Mouse (Mus musculus): ENCODE measurements around the gene Tubb2b. TPM values are rescaled to one million over a fixed set of nuclear protein-coding genes. Genes with fewer than 3 reads are reported as not detected.

Gene Tubb2b
- polyA plus RNA-seq, 1 experiment from 2014 or later, result 24.8 TPM

- Histone ChIP-seq H3K27me3 (ENCODE audit: insufficient read depth, low read length) (no peaks in the 10 kb centered on the region), H3K4me1 (replicated peaks; ENCODE audit: insufficient read depth, low read length) (no peaks in the 10 kb centered on the region), H3K9ac (ENCODE audit: low read depth, low read length) (no peak overlapping the region), H3K27ac (peak overlapping the region; percentile 70), H3K4me3 (replicated peaks; ENCODE audit: low read depth, low read length) (no peak overlapping the region), H3K9me3 (replicated peaks; ENCODE audit: low read length) (no peaks in the 10 kb centered on the region), H3K36me3 (ENCODE audit: insufficient read depth, low read length) (no peaks in the 10 kb centered on the region), H3K4me2 (ENCODE audit: low read length) (no peak overlapping the region)
- 24% methylated on average over 5 of the region's 5 CpGs for WGBS
- TF ChIP-seq CTCF (IDR thresholded peaks at IDR 0.05; ENCODE audit: low read depth), result no peak
- ATAC-seq (replicated peaks; ENCODE audit: low FRiP score, low read depth), result no peak
- no peak for DNase-seq (ENCODE audit: low spot score)
These were observed 19.2 kb downstream of the Tubb2b start for GRCm38 (mm10) chr13:34111019-34111418.

DNA sequence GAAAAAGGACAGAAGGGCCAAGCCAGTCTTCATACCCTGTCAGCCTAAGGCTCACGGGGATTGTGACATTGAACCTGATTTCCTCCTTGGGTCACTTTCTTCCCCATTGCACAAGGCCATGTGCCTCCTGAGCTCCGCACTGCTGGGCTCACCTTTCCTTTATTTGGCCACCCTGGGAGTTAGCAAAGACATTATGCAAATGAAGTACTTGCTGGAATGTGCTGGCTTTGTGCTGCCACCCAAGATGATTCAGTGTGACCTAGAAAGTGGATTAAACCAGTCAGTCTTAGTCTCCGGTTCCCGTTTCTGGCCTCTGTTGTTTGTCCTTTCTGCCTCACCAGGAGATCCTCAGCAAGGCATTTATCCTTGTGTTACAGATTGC, 20.6 kb downstream of the Tubb2b start:
- no peak overlapping the region for H3K4me2 ChIP-seq (ENCODE audit: low read length)
- ATAC-seq (replicated peaks; ENCODE audit: low FRiP score, low read depth), result peak; percentile 91
- DNase-seq (ENCODE audit: low spot score), result peak; percentile 55
- H3K4me3 ChIP-seq (replicated peaks; ENCODE audit: low read depth, low read length), result no peak overlapping the region
- H3K9me3 ChIP-seq (replicated peaks; ENCODE audit: low read length), result no peaks in the 10 kb centered on the region
- peak overlapping the region; percentile 72 for H3K27ac ChIP-seq
- no peaks in the 10 kb centered on the region for H3K27me3 ChIP-seq (ENCODE audit: insufficient read depth, low read length)
- H3K36me3 ChIP-seq (ENCODE audit: insufficient read depth, low read length), result no peaks in the 10 kb centered on the region
- TF ChIP-seq CTCF (IDR thresholded peaks at IDR 0.05; ENCODE audit: low read depth), result no peak
- no peaks in the 10 kb centered on the region for H3K4me1 ChIP-seq (replicated peaks; ENCODE audit: insufficient read depth, low read length)
- no peak overlapping the region for H3K9ac ChIP-seq (ENCODE audit: low read depth, low read length)
- 49% methylated on average over 4 of the region's 4 CpGs for WGBS

- no peak for TF ChIP-seq CTCF (IDR thresholded peaks at IDR 0.05; ENCODE audit: low read depth)
- ATAC-seq (replicated peaks; ENCODE audit: low FRiP score, low read depth), result no peak
- 75% methylated on average over 4 of the region's 4 CpGs for WGBS
These were observed 21.1 kb downstream of the Tubb2b start for GRCm38 (mm10) chr13:34109035-34109676.

GRCm38 (mm10) chr13:34106999-34107398, 23.3 kb downstream of the Tubb2b start:
- no peak overlapping the region for H3K27ac ChIP-seq
- no peaks in the 10 kb centered on the region for H3K36me3 ChIP-seq (ENCODE audit: insufficient read depth, low read length)
- TF ChIP-seq CTCF (IDR thresholded peaks at IDR 0.05; ENCODE audit: low read depth), result no peak
- ATAC-seq (replicated peaks; ENCODE audit: low FRiP score, low read depth), result no peak
- H3K4me2 ChIP-seq (ENCODE audit: low read length), result no peak overlapping the region
- no peaks in the 10 kb centered on the region for H3K27me3 ChIP-seq (ENCODE audit: insufficient read depth, low read length)
- WGBS, result 97% methylated on average over 1 of the region's 1 CpGs
- no peak overlapping the region for H3K4me3 ChIP-seq (replicated peaks; ENCODE audit: low read depth, low read length)
- H3K4me1 ChIP-seq (replicated peaks; ENCODE audit: insufficient read depth, low read length), result no peaks in the 10 kb centered on the region
- H3K9ac ChIP-seq (ENCODE audit: low read depth, low read length), result no peak overlapping the region
- no peaks in the 10 kb centered on the region for H3K9me3 ChIP-seq (replicated peaks; ENCODE audit: low read length)
- DNase-seq (ENCODE audit: low spot score), result no peak

More at GRCm38 (mm10) chr13:34109035-34109676, 21.1 kb downstream of the Tubb2b start:
- Histone ChIP-seq H3K27ac (peak overlapping the region; percentile 72; the same call in 1 of the 2 replicates), H3K9ac (ENCODE audit: low read depth, low read length) (no peak overlapping the region), H3K27me3 (ENCODE audit: insufficient read depth, low read length) (no peaks in the 10 kb centered on the region), H3K4me3 (replicated peaks; ENCODE audit: low read depth, low read length) (no peak overlapping the region), H3K36me3 (ENCODE audit: insufficient read depth, low read length) (no peaks in the 10 kb centered on the region), H3K4me1 (replicated peaks; ENCODE audit: insufficient read depth, low read length) (no peaks in the 10 kb centered on the region), H3K9me3 (replicated peaks; ENCODE audit: low read length) (no peaks in the 10 kb centered on the region), H3K4me2 (ENCODE audit: low read length) (no peak overlapping the region)
- no peak for DNase-seq (ENCODE audit: low spot score)

- ATAC-seq (replicated peaks; ENCODE audit: low FRiP score, low read depth) (no peak), DNase-seq (ENCODE audit: low spot score) (no peak)
- H3K4me3 ChIP-seq (replicated peaks; ENCODE audit: low read depth, low read length), result no peak overlapping the region
- no peaks in the 10 kb centered on the region for H3K36me3 ChIP-seq (ENCODE audit: insufficient read depth, low read length)
- H3K4me2 ChIP-seq (ENCODE audit: low read length), result no peak overlapping the region
- H3K4me1 ChIP-seq (replicated peaks; ENCODE audit: insufficient read depth, low read length), result no peaks in the 10 kb centered on the region
- H3K9me3 ChIP-seq (replicated peaks; ENCODE audit: low read length), result no peaks in the 10 kb centered on the region
- H3K9ac ChIP-seq (ENCODE audit: low read depth, low read length), result no peak overlapping the region
- H3K27me3 ChIP-seq (ENCODE audit: insufficient read depth, low read length), result no peaks in the 10 kb centered on the region
- 97% methylated on average over 2 of the region's 2 CpGs for whole genome bisulfite sequencing
- TF ChIP-seq CTCF (IDR thresholded peaks at IDR 0.05; ENCODE audit: low read depth), result peak; percentile 10; the same call in 1 of the 2 replicates
- H3K27ac ChIP-seq, result no peak overlapping the region
These were observed 24.0 kb downstream of the Tubb2b start for GRCm38 (mm10) chr13:34106256-34106655.

GRCm38 (mm10) chr13:34105364-34105763, 24.9 kb downstream of the Tubb2b start:
- no peaks in the 10 kb centered on the region for H3K4me1 ChIP-seq (replicated peaks; ENCODE audit: insufficient read depth, low read length)
- no peaks in the 10 kb centered on the region for H3K27me3 ChIP-seq (ENCODE audit: insufficient read depth, low read length)
- TF ChIP-seq CTCF (IDR thresholded peaks at IDR 0.05; ENCODE audit: low read depth), result no peak
- H3K27ac ChIP-seq, result no peak overlapping the region
- no peaks in the 10 kb centered on the region for H3K36me3 ChIP-seq (ENCODE audit: insufficient read depth, low read length)
- ATAC-seq (replicated peaks; ENCODE audit: low FRiP score, low read depth), result no peak
- no peak for DNase-seq (ENCODE audit: low spot score)
- no peak overlapping the region for H3K4me2 ChIP-seq (ENCODE audit: low read length)
- WGBS, result 79% methylated on average over 1 of the region's 1 CpGs
- H3K9me3 ChIP-seq (replicated peaks; ENCODE audit: low read length), result no peaks in the 10 kb centered on the region
- no peak overlapping the region for H3K4me3 ChIP-seq (replicated peaks; ENCODE audit: low read depth, low read length)
- H3K9ac ChIP-seq (ENCODE audit: low read depth, low read length), result no peak overlapping the region

GRCm38 (mm10) chr13:34101908-34102307, 28.4 kb downstream of the Tubb2b start:
- Histone ChIP-seq H3K36me3 (ENCODE audit: insufficient read depth, low read length) (no peaks in the 10 kb centered on the region), H3K4me3 (replicated peaks; ENCODE audit: low read depth, low read length) (no peak overlapping the region), H3K9me3 (replicated peaks; ENCODE audit: low read length) (no peaks in the 10 kb centered on the region), H3K27me3 (ENCODE audit: insufficient read depth, low read length) (no peaks in the 10 kb centered on the region), H3K4me1 (replicated peaks; ENCODE audit: insufficient read depth, low read length) (no peaks in the 10 kb centered on the region), H3K4me2 (ENCODE audit: low read length) (no peak overlapping the region), H3K27ac (no peak overlapping the region), H3K9ac (ENCODE audit: low read depth, low read length) (no peak overlapping the region)
- WGBS, result 74% methylated on average over 9 of the region's 9 CpGs
- DNase-seq (ENCODE audit: low spot score) (no peak), ATAC-seq (replicated peaks; ENCODE audit: low FRiP score, low read depth) (no peak)
- no peak for TF ChIP-seq CTCF (IDR thresholded peaks at IDR 0.05; ENCODE audit: low read depth)

Data from kidney, postnatal 0 days (tissue).